Mouse (Mus musculus) megakaryocyte-erythroid progenitor cell, adult 5-6 weeks (primary cell): ENCODE results near the gene Gm5538. TPM values are rescaled to one million over a fixed set of nuclear protein-coding genes. Genes with fewer than 3 reads are reported as not detected.

Experiments used
- ATAC-seq: replicated peaks from 2 replicates; pipeline ENCODE4 v1.8.0; 2016; ENCODE audit warnings: mild to moderate bottlenecking, inconsistent platforms; ENCODE audit not compliant: severe bottlenecking, poor library complexity, low FRiP score, low TSS enrichment
- total RNA-seq, 2 experiments: library from RNA; stranded (forward) in 1 of 2; stranded (reverse) in 1 of 2; fragments of 200-1000, 215-1000 nt in 1 of 2; fragments of >200 nt in 1 of 2; fragmentation: Nextera tagmentation in 1 of 2; gene quantifications; 2 replicates each; pipeline ENCODE4 v1.2.3; 2014 to 2017

Gene Gm5538
- total RNA-seq (2014; fragmentation: Nextera tagmentation) (not detected in 2 replicates), total RNA-seq (2017) (not detected in 2 replicates)

DNA sequence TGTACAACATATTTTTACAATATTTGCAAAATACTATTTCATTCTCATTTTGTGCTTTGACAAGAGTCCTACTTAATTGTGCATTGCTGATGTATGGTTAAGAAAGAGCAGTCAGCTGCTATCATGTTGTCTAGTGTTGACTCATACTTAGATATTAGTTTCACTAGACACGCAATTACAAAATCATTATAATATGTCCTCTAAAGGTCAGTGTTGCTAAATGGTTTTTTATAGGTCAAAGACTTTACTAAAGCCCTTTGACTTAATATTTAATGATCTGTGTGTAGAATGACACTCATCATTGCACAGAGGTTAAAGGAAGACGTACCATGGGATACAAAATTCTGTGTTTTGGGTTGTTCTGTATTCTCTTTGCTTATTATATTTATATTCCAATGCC, at the start of gene Gm5538:
Gm5538 (plus strand) TSS at position 301 of the 400 bp plus-strand sequence.
- no peak for ATAC-seq

DNA sequence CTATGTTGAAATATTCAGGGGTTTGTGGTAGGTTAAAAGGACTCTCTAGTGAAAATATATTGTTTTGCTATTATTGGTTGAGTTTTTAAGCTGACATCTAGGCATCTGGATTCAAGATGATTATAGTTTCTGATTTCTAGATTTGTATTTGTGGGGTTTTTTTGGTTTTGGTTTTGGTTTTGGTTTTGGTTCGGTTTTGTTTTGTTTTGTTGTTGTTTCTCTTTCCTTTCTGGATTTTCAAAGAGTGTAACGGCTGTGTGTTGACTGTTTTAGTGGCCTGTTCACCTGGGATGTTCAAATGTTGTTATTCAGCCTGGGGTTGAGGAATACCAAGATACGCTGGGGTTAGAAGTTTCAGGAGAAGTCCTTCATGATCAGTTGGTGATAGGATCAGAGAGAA, 32.2 kb upstream of the Gm5538 start:
- ATAC-seq = no peak

DNA sequence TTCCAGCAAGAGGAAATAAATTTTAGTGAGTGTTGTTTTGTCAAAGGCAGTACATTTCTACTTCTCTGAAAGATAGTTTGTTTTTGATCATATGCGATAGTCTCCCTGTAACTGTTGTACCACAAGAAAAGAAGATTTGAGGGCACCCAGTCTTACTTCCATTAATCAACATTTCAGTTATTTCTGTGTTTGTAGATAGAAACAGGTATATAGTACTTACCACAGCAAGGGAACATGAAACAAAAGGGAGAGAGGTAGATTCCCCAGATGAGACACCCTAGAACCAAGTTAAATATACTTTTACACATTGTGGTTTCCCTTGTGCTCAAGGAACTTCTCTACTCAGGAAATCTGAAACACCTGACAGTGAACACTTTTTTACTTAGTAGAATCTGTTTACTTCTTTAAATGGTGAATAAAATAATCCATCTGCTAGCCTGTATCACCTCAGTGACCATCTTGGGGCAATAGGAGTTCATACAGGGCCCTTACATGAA, 26.9 kb upstream of the Gm5538 start:
- ATAC-seq = no peak

DNA sequence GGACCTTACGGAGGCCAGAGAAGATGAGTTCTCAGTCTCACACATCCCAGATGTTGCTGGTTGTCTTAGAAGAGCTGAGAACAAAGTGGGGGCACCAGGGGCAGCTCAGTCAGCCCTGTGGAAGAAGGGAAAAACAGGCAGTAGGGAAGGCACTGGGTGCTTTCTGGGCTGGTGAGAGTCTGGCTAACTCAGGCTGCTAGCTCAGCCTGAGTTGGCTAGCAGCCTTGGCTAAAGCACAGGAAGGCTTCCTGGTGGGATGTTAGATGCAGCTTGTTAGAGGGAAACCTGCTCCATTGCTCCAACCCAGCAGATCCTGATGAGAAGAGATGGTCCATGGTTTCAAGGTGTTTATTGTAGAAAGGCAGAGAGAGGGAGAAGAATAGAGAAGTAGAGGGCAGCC, 10.3 kb downstream of the Gm5538 start:
- no peak for ATAC-seq

DNA sequence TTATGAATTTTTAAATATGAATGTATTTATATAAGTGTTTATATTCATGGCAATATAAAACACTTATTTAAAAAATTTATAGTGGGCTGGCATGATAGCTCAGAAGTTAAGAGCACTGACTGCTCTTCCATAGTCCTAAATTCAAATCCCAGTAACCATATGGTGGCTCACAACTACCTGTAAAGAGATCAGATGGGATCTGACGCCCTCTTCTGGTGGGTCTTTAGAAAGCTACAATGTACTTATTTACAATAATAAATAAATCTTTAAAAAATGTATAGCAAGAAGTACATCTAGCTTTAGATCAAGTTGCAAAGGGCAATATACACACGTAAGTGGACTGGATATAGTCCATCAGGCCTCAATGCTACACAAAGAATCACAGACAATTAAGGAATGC, 14.6 kb downstream of the Gm5538 start:
- no peak for ATAC-seq

Other genes starting within 250 kb of the Gm5538 start
- gene Gm8298, start 131.3 kb downstream of the Gm5538 start, total RNA-seq (2014; fragmentation: Nextera tagmentation) = not detected in 2 replicates
- gene Gm8298, start 131.3 kb downstream of the Gm5538 start, total RNA-seq (2017) = not detected in 2 replicates
- not detected in 2 replicates for gene C130079G13Rik, start 195.4 kb downstream of the Gm5538 start, total RNA-seq (2014; fragmentation: Nextera tagmentation)
- gene C130079G13Rik, start 195.4 kb downstream of the Gm5538 start, total RNA-seq (2017) = not detected in 2 replicates